Mouse (Mus musculus) layer of hippocampus, adult 2 months (tissue): ENCODE results near the gene Usp29. TPM values are rescaled to one million over a fixed set of nuclear protein-coding genes. Genes with fewer than 3 reads are reported as not detected.
"Not testable (repeated sequence)": the region's sequence is repeated elsewhere in the genome, so short reads cannot be mapped to it uniquely, and the experiment has no call there.

Source experiments
- DNase-seq, 2 experiments: peaks; one replicate each; pipeline ENCODE4 v3.0.0; 2022; ENCODE audit warnings: low spot score in 2 of 2
- H3K27ac ChIP-seq: fragments of 200-600 bp; 2 replicates; pipeline ENCODE4 v1.8.1; 2022
- H3K4me3 ChIP-seq: fragments of 200-600 bp; 2 replicates; pipeline ENCODE4 v1.8.1; 2022; ENCODE audit warnings: mild to moderate bottlenecking
- CTCF ChIP-seq: fragments of 200-600 bp; conservative IDR thresholded peaks from 2 replicates; pipeline ENCODE4 v1.8.1; 2022; ENCODE audit warnings: antibody characterized with exemption, mild to moderate bottlenecking, moderate library complexity
- total RNA-seq, 2 experiments: library from RNA; stranded (reverse); gene quantifications; 2 replicates each; pipeline ENCODE4 v1.2.3; 2021

Usp29 gene
- total RNA-seq, 2 experiments from 2014 or later, result 29.7 to 31.6 TPM

DNA sequence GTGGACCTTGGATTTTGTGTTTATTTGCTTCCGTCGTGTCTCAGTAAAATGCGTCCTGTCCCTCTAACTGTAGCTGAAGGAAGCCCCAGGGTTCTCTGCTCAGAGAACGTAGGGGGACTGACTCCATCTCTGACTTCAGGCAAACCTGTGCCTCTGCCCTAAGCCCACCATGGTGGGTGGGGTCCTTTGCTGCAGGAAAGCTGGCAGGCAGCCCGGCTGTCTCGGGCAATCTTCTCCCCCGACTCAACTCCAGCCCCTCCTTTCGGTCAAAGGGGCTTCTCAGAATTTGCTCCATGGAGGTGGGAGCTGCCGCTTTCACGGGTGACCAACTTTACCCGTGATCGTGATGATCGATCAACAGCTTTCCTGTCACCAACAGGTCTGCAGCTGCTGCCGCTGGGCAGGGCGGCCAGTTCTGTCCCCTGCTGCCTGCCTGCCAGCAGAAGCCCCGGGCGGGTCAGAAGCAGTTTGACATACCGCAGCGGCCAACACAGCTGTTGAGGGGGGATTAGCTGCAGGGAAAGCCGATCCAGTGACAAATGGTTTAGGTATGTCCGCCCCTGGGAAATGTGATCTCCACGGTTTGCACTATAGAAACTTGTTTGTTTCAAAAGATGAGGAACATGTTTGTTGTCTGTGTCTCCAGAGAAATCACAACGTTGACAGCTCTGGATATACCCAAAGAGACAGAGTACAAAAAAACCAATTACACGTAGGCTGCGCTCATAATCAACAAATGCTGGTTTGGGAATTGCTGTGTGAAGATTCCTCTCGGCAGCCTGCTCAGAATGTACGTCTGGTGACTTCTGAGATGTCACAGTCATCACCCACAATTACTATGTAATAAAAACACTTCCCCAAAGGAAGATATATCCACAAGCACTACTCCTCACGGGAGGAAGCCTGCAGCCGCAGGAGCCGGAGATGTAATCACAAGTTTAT, 183.3 kb downstream of the Usp29 start:
- Histone ChIP-seq H3K4me3 (peak overlapping the region; percentile 42), H3K27ac (no peak overlapping the region; the same call in 1 of the 2 replicates)
- TF ChIP-seq CTCF, result no peak
- DNase-seq, result no peak

DNA sequence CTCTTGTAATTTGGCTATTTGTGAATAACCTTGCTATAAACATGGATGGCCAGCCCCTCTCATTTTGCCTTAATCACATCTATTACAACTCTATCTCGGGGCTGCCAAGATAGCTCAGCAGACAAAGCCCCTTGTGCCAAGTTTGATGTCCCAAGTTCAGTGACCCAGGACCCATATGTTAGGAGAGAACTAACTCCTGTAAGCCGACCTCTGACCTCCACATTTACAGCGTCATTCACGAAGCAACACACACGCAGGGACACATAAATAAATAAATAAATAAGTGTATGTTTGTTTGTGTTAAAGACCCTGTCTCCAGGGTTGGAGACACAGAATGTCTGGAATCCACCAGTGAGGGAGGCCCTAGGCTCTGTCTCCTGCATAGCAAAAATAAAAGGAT, 186.7 kb downstream of the Usp29 start:
- TF ChIP-seq CTCF, result no peak
- no peak overlapping the region for H3K4me3 ChIP-seq

DNA sequence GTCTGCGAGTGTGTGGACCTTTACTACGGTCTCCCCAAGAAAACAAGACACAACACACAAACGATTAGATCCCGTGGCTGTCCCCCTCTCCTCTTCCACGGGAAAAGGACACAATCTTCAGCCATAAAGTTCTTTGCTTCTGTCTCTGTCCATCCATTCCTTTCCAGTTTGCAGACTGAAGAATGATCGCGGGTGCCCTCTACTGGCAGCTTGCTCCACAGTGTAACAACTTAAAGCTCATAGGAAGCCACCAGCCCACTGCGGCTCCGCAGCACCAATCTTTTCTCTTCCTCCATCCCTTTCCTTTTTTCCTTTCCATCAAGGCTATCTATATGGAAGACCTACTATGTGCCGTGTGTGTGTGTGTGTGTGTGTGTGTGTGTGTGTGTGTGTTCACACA, 187.9 kb downstream of the Usp29 start:
- TF ChIP-seq CTCF, result peak; percentile 89
- Histone ChIP-seq H3K4me3 (no peak overlapping the region), H3K27ac (no peak overlapping the region)
- DNase-seq, result peak; percentile 84 to 90

More for the DNA sequence above, 186.7 kb downstream of the Usp29 start:
- H3K27ac ChIP-seq, result no peak overlapping the region
- no peak for DNase-seq

DNA sequence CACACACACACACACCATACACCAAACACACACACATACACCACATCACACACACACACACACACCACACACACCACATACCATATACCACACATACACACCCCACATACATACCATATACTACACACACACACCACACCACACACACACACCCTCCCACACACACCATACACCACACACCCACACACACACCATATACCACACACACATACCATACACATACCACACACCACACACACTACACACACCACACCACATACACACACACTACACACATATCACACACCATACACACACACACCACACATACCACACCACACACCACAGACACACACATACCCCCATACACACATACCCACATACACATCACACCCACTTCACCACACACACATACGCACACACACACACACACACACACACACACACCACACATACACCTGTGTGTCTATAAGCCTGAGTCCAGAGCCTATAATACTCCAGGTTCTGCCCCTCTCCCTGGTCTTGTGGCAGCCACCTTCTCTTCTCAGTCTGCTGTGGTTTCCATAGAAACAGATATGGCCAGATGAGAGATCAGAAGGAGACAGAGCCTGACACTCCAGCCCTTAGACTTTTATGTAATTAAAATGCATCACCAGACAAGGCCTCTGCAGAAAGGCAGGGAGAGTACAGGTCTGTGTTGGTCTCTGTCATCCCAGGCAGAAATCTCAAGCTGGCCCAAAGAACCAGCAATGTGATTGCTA, 188.9 kb downstream of the Usp29 start:
- Histone ChIP-seq H3K4me3 (no peak overlapping the region), H3K27ac (no peak overlapping the region)
- no peak for DNase-seq
- TF ChIP-seq CTCF, result no peak

DNA sequence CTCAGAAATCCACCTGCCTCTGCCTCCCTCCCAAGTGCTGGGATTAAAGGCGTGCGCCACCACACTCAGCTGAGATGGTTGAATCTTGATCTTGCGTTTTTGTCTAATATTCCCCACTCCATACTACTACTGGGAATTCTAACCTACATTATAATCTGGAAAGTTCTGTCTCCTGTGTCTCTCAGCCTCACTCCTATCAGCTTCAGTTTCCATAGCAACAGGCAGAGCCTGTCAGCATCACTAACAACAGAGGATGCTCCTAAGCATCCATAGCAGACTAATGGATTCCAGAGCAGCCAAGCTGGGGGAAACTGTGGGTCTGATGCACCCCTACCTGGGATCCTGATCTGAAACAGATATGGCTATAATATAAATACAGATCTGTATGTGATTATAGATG, 193.1 kb downstream of the Usp29 start:
- TF ChIP-seq CTCF, result no peak
- no peak overlapping the region for H3K4me3 ChIP-seq
- peak in 1 of 2 experiments; percentile 42 for DNase-seq
- H3K27ac ChIP-seq, result no peak overlapping the region

DNA sequence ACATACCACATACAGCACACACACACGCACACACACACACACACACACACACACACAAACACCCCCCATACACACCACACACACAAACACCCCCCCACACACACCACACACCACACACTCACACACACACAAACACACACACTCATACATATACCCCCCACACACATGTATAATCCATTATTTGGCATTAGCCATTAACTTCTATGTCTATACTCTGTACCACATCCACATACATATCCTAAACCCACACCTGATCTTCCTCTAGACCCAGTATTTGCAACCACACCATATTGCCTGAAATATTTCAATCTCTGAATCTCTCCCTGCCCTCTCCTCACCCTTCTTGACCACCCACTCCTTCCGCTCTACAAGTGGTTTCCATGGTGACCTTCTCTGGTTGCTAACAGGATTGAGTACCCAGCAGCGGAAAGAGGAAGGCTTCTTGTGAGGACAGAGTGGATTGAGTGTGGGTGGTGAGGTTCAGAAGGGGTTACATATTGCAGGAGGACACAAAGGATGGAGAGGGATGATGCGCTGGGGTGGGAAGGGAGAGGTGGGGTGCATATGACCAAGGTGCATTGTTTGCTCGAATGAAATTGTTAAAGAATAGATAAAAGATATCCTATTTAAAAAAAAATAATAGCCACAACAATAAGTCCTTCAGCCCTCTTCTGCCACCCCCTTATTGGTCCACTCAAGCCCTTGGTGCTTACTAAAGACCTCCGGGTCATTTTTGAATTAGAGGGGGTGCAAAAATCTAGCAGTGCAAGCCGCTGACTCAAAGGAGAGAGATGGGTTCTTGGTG, 195.8 kb downstream of the Usp29 start:
- no peak overlapping the region for H3K4me3 ChIP-seq
- TF ChIP-seq CTCF, result no peak
- peak overlapping the region; percentile 48; the same call in 1 of the 2 replicates for H3K27ac ChIP-seq
- DNase-seq, result peak; percentile 23 to 44

DNA sequence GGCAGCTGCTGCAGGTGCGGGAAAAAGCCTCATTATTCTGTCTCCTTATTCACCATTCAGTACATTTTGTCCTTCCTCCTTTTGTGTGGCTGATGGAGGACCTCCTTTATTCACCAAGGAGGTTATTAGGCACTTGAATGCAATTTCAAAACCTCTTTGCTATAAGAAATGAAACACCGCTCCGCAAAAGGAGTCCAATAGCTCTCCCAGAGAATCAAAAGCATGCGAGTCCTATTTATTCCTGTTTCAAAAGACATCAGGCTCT, 196.3 kb downstream of the Usp29 start:
- Histone ChIP-seq H3K27ac (peak overlapping the region; percentile 48; the same call in 1 of the 2 replicates), H3K4me3 (no peak overlapping the region)
- TF ChIP-seq CTCF, result no peak
- DNase-seq, result no peak

DNA sequence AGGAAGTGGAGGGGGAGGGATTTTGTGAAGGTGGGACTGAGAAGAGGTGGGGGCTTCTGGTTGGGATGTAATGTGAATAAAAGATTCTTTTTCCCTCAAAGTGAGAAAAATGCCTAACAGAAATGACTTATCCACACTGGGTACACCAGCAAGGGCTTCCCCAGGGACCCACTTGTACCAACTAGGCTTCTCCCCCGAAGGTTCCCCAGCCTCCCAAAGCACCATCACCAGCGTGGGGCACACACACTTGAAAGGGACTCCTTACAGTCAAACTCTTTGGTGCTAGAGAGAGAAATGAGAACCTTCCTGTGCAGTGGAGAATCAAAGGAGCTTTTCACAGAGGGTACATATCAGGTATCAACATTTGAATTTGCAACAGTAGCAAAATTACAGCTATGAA, 198.9 kb downstream of the Usp29 start:
- no peak for DNase-seq
- Histone ChIP-seq H3K27ac (no peak overlapping the region), H3K4me3 (no peak overlapping the region)
- TF ChIP-seq CTCF, result no peak

DNA sequence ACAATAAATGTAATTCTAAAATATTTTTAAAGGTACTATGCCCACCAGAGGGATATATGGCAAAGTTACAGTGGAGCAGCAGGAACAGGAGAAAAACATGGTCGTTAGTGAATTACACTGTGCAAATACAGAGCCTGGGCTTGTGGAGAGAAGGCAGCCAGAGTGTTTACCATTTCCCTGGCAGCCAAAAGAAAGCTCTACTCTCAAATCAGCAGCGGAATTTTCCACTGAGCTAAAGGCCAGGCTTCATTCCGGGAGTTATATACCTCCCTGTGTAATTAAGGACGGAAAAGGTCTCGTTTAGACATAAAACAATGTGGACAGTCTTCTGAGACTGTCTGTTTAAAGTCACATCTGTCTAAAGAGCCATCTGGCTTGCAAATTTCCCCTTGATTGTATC, 204.4 kb downstream of the Usp29 start:
- no peak for TF ChIP-seq CTCF
- no peak for DNase-seq
- Histone ChIP-seq H3K4me3 (no peak overlapping the region), H3K27ac (peak overlapping the region; percentile 21; the same call in 1 of the 2 replicates)

DNA sequence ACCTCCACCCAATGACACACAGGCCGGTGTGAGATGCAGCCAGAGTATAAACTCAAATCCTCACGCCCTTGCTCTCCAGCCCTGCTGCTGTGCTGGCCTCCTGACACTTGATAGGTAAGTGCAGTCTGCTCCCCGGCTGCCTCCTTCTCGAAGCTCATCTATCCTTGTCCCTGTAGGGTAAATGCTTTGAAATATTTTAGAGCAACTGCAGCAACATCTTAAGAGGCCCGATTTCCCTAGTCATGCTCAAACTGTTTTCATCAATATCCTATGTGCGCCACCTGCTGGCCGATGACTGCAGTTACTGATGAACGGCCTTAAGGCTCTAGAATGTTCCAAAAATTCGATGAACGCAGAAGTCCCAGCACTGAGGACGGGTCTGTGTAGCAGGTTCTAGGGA, 206.7 kb downstream of the Usp29 start:
- no peak overlapping the region for H3K4me3 ChIP-seq
- 0 out of 2 replicates have a peak overlapping the region, but pooled peaks have one; percentile 6 for H3K27ac ChIP-seq
- TF ChIP-seq CTCF, result peak; percentile 92
- peak; percentile 77 to 84 for DNase-seq

DNA sequence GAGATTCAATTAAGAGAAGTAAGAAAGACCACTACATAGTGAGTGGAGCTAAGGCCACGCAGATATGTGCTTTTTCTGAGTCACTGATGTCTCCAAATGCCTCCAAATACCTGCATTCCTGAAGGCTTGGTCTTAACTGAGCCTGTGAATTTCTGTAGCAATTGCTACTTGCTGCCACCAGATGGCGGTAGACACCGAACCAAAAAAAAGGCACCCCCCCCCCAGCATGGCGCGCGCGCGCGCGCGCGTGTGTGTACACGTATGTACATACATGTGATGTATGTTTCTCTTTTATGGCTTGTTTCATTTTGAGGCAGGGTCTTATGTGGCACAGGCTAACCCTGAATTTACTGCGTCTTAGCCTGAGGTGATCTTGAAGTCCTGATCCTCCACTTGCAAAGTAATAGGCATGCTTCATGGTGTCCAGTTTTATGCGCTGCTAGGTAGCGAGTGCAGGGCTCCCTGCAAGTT, 210.4 kb downstream of the Usp29 start:
- peak; percentile 89 for TF ChIP-seq CTCF
- H3K27ac ChIP-seq, result no peak overlapping the region
- peak overlapping the region; percentile 42 for H3K4me3 ChIP-seq
- no peak for DNase-seq

DNA sequence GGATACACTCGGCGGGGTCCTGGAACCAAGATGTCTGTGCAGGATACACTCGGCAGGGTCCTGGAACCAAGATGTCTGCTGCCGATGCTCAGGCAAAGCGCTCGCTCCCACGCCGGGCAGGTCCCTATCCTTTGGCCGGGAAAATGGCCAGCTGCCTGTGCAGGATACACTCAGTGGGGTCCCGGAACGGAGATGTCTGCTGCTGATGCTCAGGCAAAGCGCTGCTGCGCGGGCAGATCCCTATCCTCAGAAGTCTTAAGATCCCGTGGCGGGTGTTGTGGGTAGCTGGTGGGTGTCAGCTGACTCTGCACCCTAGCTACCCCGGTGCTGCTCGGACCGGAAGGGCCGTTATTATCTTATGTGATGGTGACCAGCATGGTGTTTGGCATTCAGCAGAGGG, 217.7 kb downstream of the Usp29 start:
- DNase-seq, H3K4me3 ChIP-seq, H3K27ac ChIP-seq: not testable (repeated sequence)

DNA sequence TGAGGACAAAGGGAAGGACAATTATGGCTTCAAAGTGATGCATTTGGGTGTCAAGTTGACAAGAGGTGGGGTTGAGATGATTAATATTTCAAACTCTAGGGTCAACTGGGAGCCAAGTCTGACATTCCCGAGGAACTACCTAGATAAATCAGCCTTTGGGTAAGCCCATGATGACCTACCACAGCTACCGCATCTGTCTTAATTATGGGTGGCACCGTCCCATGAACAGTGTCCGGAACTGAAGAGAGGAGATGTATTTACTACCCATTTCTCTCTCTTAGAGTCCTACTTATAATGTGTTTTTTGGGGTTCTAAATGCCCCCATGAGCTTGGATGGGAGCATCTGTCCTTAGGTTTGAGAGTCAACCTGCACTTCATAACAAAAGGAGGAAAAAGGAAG, 226.2 kb downstream of the Usp29 start:
- no peak for DNase-seq
- no peak for TF ChIP-seq CTCF
- H3K4me3 ChIP-seq, result no peak overlapping the region
- H3K27ac ChIP-seq, result no peak overlapping the region
